Mouse (Mus musculus) MEL (cell line): ENCODE data around the gene Pacs1. TPM values are rescaled to one million over a fixed set of nuclear protein-coding genes. Genes with fewer than 3 reads are reported as not detected.
"Not testable (repeated sequence)": the region's sequence is repeated elsewhere in the genome, so short reads cannot be mapped to it uniquely, and the experiment has no call there.

ENCODE experiments used
- DNase-seq: peaks from one replicate; pipeline ENCODE4 v3.0.0; 2011; ENCODE audit warnings: low read depth, low spot score
- H3K27ac ChIP-seq: 2 replicates; pipeline ENCODE4 v1.5.1; 2012; ENCODE audit warnings: low read depth, mild to moderate bottlenecking, control low read depth, low read length, moderate library complexity; ENCODE audit not compliant: control insufficient read depth
- H3K27me3 ChIP-seq, 2 experiments: fragments of 150-350 bp in 1 of 2; sonication (generic) in 1 of 2; 2 replicates each; pipeline ENCODE4 v1.6.1; 2012; ENCODE audit warnings: low read length in 2 of 2, mild to moderate bottlenecking in 2 of 2, improper control_type of control experiment in 1 of 2, moderate library complexity in 1 of 2; ENCODE audit not compliant: insufficient read depth in 2 of 2, control insufficient read depth in 1 of 2
- H3K36me3 ChIP-seq, 2 experiments: 2 replicates each; pipeline ENCODE4 v1.6.1; 2012 to 2014; ENCODE audit warnings: low read length in 2 of 2, improper control_type of control experiment in 1 of 2, inconsistent platforms in 1 of 2, mild to moderate bottlenecking in 1 of 2; ENCODE audit not compliant: insufficient read depth in 2 of 2, control insufficient read depth in 1 of 2
- H3K4me1 ChIP-seq, 2 experiments: fragments of 150-350 bp in 1 of 2; sonication (generic) in 1 of 2; 2 replicates each; pipeline ENCODE4 v1.6.1; 2012; ENCODE audit warnings: low read length in 2 of 2, improper control_type of control experiment in 1 of 2, mild to moderate bottlenecking in 1 of 2; ENCODE audit not compliant: insufficient read depth in 2 of 2, control insufficient read depth in 1 of 2
- H3K4me3 ChIP-seq, 2 experiments: fragments of 150-350 bp in 1 of 2; sonication (generic) in 1 of 2; 2 replicates each; pipeline ENCODE4 v1.5.1; 2012; ENCODE audit warnings: low read depth in 2 of 2, low read length in 2 of 2, mild to moderate bottlenecking in 2 of 2, moderate library complexity in 2 of 2, control low read depth in 1 of 2, improper control_type of control experiment in 1 of 2; ENCODE audit not compliant: control insufficient read depth in 1 of 2, insufficient read depth in 1 of 2
- H3K79me2 ChIP-seq: 2 replicates; pipeline ENCODE4 v1.6.1; 2012; ENCODE audit warnings: mild to moderate bottlenecking, low read length, moderate library complexity; ENCODE audit not compliant: control insufficient read depth, poor library complexity, insufficient read depth
- H3K9ac ChIP-seq: 2 replicates; pipeline ENCODE4 v1.6.1; 2012; ENCODE audit warnings: low read depth, mild to moderate bottlenecking, control low read depth, low read length, moderate library complexity; ENCODE audit not compliant: control insufficient read depth, poor library complexity, severe bottlenecking
- H3K9me3 ChIP-seq: fragments of 150-350 bp; sonication (generic); replicated peaks from 2 replicates; pipeline ENCODE4 v1.6.1; 2012; ENCODE audit warnings: mild to moderate bottlenecking, low read length, improper control_type of control experiment, moderate library complexity; ENCODE audit not compliant: insufficient read depth
- CHD2 ChIP-seq: IDR thresholded peaks from 2 replicates; pipeline ENCODE4 v1.6.1; 2011; ENCODE audit warnings: low read length, improper control_type of control experiment
- CTCF ChIP-seq, 3 experiments: IDR thresholded peaks in 2 of 3; conservative IDR thresholded peaks in 1 of 3; 2 replicates each; pipeline ENCODE4 v1.5.1; 2011 to 2012; ENCODE audit warnings: low read length in 3 of 3, low read depth in 2 of 3, mild to moderate bottlenecking in 2 of 3, improper control_type of control experiment in 1 of 3, inconsistent platforms in 1 of 3, mixed read lengths in 1 of 3, moderate library complexity in 1 of 3; ENCODE audit not compliant: control insufficient read depth in 1 of 3, insufficient read depth in 1 of 3, poor library complexity in 1 of 3, severe bottlenecking in 1 of 3
- E2F4 ChIP-seq: IDR thresholded peaks from 2 replicates; pipeline ENCODE4 v1.6.1; 2011; ENCODE audit warnings: low read depth, low read length, improper control_type of control experiment, borderline replicate concordance
- ETS1 ChIP-seq: IDR thresholded peaks from 2 replicates; pipeline ENCODE4 v1.6.1; 2012; ENCODE audit warnings: low read depth, mild to moderate bottlenecking, inconsistent platforms, low read length, improper control_type of control experiment, moderate library complexity
- GATA1 ChIP-seq: IDR thresholded peaks from 2 replicates; pipeline ENCODE4 v1.6.1; 2011; ENCODE audit warnings: low read depth, low read length, improper control_type of control experiment
- JUND ChIP-seq: IDR thresholded peaks from 2 replicates; pipeline ENCODE4 v1.6.1; 2011; ENCODE audit warnings: low read depth, mild to moderate bottlenecking, improper control_type of control experiment, low read length
- MAZ ChIP-seq: IDR thresholded peaks from 2 replicates; pipeline ENCODE4 v1.6.1; 2012; ENCODE audit warnings: low read depth, mild to moderate bottlenecking, inconsistent platforms, low read length, improper control_type of control experiment
- MEF2A ChIP-seq: IDR thresholded peaks from 2 replicates; pipeline ENCODE4 v1.6.1; 2014; ENCODE audit warnings: low read depth, mild to moderate bottlenecking, inconsistent platforms, low read length, improper control_type of control experiment; ENCODE audit not compliant: poor library complexity, insufficient replicate concordance, severe bottlenecking; ENCODE audit errors: extremely low read depth
- MXI1 ChIP-seq: IDR thresholded peaks from 2 replicates; pipeline ENCODE4 v1.6.1; 2011; ENCODE audit warnings: mild to moderate bottlenecking, low read depth, low read length, improper control_type of control experiment
- MYB ChIP-seq: IDR thresholded peaks from 2 replicates; pipeline ENCODE4 v1.6.1; 2011; ENCODE audit warnings: mild to moderate bottlenecking, low read depth, low read length, improper control_type of control experiment
- MYC ChIP-seq: IDR thresholded peaks from 2 replicates; pipeline ENCODE4 v1.6.1; 2011; ENCODE audit warnings: low read depth, mild to moderate bottlenecking, low read length, improper control_type of control experiment, moderate library complexity
- NELFE ChIP-seq: IDR thresholded peaks from 2 replicates; pipeline ENCODE4 v1.6.1; 2011; ENCODE audit warnings: low read depth, low read length, improper control_type of control experiment
- NRF1 ChIP-seq: IDR thresholded peaks from 2 replicates; pipeline ENCODE4 v1.6.1; 2014; ENCODE audit warnings: low read depth, mild to moderate bottlenecking, inconsistent platforms, low read length, improper control_type of control experiment, moderate library complexity; ENCODE audit not compliant: poor library complexity, insufficient read depth, severe bottlenecking
- POLR2A ChIP-seq, 2 experiments: IDR thresholded peaks; 2 replicates each; pipeline ENCODE4 v1.6.1; 2011 to 2012; ENCODE audit warnings: low read length in 2 of 2, mild to moderate bottlenecking in 2 of 2, control low read depth in 1 of 2, improper control_type of control experiment in 1 of 2, low read depth in 1 of 2, moderate library complexity in 1 of 2; ENCODE audit not compliant: control insufficient read depth in 1 of 2, insufficient read depth in 1 of 2, poor library complexity in 1 of 2
- RCOR1 ChIP-seq: IDR thresholded peaks from 2 replicates; pipeline ENCODE4 v1.6.1; 2012; ENCODE audit warnings: low read depth, mild to moderate bottlenecking, inconsistent platforms, low read length, improper control_type of control experiment
- SMC3 ChIP-seq: IDR thresholded peaks from 2 replicates; pipeline ENCODE4 v1.6.1; 2011; ENCODE audit warnings: low read depth, low read length, improper control_type of control experiment
- TAL1 ChIP-seq: IDR thresholded peaks from 2 replicates; pipeline ENCODE4 v1.6.1; 2012; ENCODE audit warnings: mild to moderate bottlenecking, inconsistent platforms, low read length, moderate library complexity, mixed read lengths
- TBP ChIP-seq: IDR thresholded peaks from 2 replicates; pipeline ENCODE4 v1.8.0; 2011; ENCODE audit warnings: low read depth, low read length, improper control_type of control experiment
- TCF12 ChIP-seq: IDR thresholded peaks from 2 replicates; pipeline ENCODE4 v1.6.1; 2014; ENCODE audit warnings: low read depth, mild to moderate bottlenecking, inconsistent platforms, low read length, improper control_type of control experiment, moderate library complexity
- UBTF ChIP-seq: IDR thresholded peaks from 2 replicates; pipeline ENCODE4 v1.6.1; 2012; ENCODE audit warnings: low read depth, mild to moderate bottlenecking, inconsistent platforms, low read length, improper control_type of control experiment, moderate library complexity, borderline replicate concordance; ENCODE audit not compliant: insufficient read depth
- USF1 ChIP-seq: IDR thresholded peaks from 2 replicates; pipeline ENCODE4 v1.6.1; 2014; ENCODE audit warnings: low read depth, mild to moderate bottlenecking, inconsistent platforms, low read length, improper control_type of control experiment, moderate library complexity
- ZKSCAN1 ChIP-seq: IDR thresholded peaks from 2 replicates; pipeline ENCODE4 v1.6.1; 2012; ENCODE audit warnings: low read depth, mild to moderate bottlenecking, inconsistent platforms, low read length, improper control_type of control experiment, moderate library complexity
- ZNF384 ChIP-seq: IDR thresholded peaks from 2 replicates; pipeline ENCODE4 v1.6.1; 2012; ENCODE audit warnings: low read depth, mild to moderate bottlenecking, inconsistent platforms, low read length, improper control_type of control experiment
- polyA plus RNA-seq, 2 experiments: library from polyadenylated mRNA; stranded (reverse) in 1 of 2; unstranded in 1 of 2; fragments of >175 nt in 1 of 2; fragments of >200 nt in 1 of 2; gene quantifications; 2 replicates each; pipeline versions ENCODE4 v1.2.1 to v1.2.4; 2012; ENCODE audit warnings: low replicate concordance in 2 of 2, low read depth in 1 of 2; ENCODE audit not compliant: insufficient read length in 2 of 2, insufficient read depth in 1 of 2, missing spikeins in 1 of 2
- total RNA-seq: library from RNA; depleted of rRNA; stranded (reverse); fragments of 300-350 nt; gene quantifications from 2 replicates; pipeline ENCODE4 v1.2.3, GENCODE M21; 2012

Gene Pacs1
- total and polyA plus RNA-seq, 3 experiments: 5.7 to 19.9 TPM; not detected in 1

DNA sequence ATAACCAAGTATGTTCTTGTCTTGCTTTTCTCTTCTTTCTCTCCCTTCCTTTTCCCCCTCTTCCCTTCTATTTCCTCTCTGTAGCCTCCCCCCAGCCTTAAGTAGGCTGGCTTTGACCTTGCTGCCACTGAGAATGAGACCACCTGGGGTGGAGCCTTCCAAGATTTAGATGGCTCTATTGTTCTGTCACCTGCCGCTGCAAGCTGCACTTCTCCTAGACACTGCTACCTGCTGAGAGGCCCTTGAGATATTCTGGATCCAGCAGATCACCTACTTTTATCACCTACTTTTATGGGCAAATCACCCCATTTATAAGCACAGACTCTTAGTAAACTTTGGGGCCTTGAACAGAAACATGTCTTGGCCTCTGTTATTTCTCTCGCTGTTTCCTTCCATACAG, 48.3 kb downstream of the Pacs1 start:
- Histone ChIP-seq H3K36me3 (no peaks in the 10 kb centered on the region; a peak in 1 of 4 replicates), H3K9ac (no peak overlapping the region), H3K9me3 (no peaks in the 10 kb centered on the region), H3K79me2 (no peaks in the 10 kb centered on the region), H3K27me3 (no peaks in the 10 kb centered on the region), H3K4me1 (no peaks in the 10 kb centered on the region), H3K4me3 (no peak overlapping the region), H3K27ac (no peak overlapping the region)
- no peak for TF ChIP-seq MXI1
- no peak for TF ChIP-seq NRF1
- no peak for TF ChIP-seq ETS1
- TF ChIP-seq ZKSCAN1: no peak
- no peak for TF ChIP-seq UBTF
- TF ChIP-seq MAZ: no peak
- TF ChIP-seq MYB: no peak
- no peak for TF ChIP-seq SMC3
- TF ChIP-seq TAL1: no peak
- no peak for TF ChIP-seq GATA1
- no peak for TF ChIP-seq MYC
- TF ChIP-seq RCOR1: no peak
- no peak for DNase-seq

DNA sequence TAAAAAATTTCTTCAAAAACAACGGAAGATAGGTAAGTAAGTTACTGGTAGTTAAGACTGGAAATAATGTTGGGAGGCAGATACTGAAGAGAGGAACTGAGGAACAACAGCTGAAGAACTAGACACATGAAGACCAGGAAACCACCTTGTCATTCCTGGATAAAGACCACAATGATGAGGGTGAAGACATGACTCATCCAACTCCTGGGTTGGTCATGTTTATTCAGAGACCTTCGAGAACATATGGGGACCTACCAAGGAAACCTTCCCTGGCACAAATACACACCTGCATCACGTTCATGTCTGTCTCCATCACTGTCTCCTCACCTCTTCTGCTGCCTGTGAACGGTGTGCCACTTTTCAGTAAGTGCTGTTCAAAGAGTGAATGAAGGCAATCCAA, 48.8 kb downstream of the Pacs1 start:
- H3K27me3 ChIP-seq: no peaks in the 10 kb centered on the region
- no peaks in the 10 kb centered on the region for H3K4me1 ChIP-seq
- H3K27ac ChIP-seq: no peak overlapping the region
- TF ChIP-seq POLR2A (IDR thresholded peaks at IDR 0.05; ENCODE audit: control insufficient read depth in 1 of 2, insufficient read depth in 1 of 2, low read depth in 1 of 2, low read length in 2 of 2, poor library complexity in 1 of 2) (no peak), E2F4 (no peak)
- no peak overlapping the region for H3K4me3 ChIP-seq
- H3K9ac ChIP-seq: no peak overlapping the region
- no peaks in the 10 kb centered on the region for H3K79me2 ChIP-seq
- no peak for DNase-seq
- no peaks in the 10 kb centered on the region for H3K9me3 ChIP-seq
- no peaks in the 10 kb centered on the region; a peak in 1 of 4 replicates for H3K36me3 ChIP-seq

- H3K27me3 ChIP-seq: no peaks in the 10 kb centered on the region
- no peak overlapping the region for H3K9ac ChIP-seq
- DNase-seq: no peak
- no peaks in the 10 kb centered on the region for H3K4me1 ChIP-seq
- TF ChIP-seq JUND: no peak
- no peak for TF ChIP-seq CTCF (IDR thresholded peaks at IDR 0.05 in 2 of 3, conservative IDR thresholded peaks at IDR 0.05 in 1 of 3; ENCODE audit: control insufficient read depth in 1 of 3, insufficient read depth in 1 of 3, low read depth in 2 of 3, low read length in 3 of 3, poor library complexity in 1 of 3, severe bottlenecking in 1 of 3)
- no peak for TF ChIP-seq CHD2
- no peak for TF ChIP-seq TBP
- no peak for TF ChIP-seq NELFE
- TF ChIP-seq TCF12: no peak
- TF ChIP-seq MEF2A: no peak
- TF ChIP-seq RCOR1: no peak
- TF ChIP-seq TAL1: no peak
- TF ChIP-seq MYC: no peak
- TF ChIP-seq USF1: no peak
- no peak for TF ChIP-seq ZNF384
- H3K36me3 ChIP-seq: no peaks in the 10 kb centered on the region
- no peaks in the 10 kb centered on the region for H3K9me3 ChIP-seq
- H3K79me2 ChIP-seq: no peaks in the 10 kb centered on the region
- no peak overlapping the region for H3K4me3 ChIP-seq
- no peak overlapping the region for H3K27ac ChIP-seq
Measured at GRCm38 (mm10) chr19:5221926-5222325, 51.0 kb downstream of the Pacs1 start.

DNA sequence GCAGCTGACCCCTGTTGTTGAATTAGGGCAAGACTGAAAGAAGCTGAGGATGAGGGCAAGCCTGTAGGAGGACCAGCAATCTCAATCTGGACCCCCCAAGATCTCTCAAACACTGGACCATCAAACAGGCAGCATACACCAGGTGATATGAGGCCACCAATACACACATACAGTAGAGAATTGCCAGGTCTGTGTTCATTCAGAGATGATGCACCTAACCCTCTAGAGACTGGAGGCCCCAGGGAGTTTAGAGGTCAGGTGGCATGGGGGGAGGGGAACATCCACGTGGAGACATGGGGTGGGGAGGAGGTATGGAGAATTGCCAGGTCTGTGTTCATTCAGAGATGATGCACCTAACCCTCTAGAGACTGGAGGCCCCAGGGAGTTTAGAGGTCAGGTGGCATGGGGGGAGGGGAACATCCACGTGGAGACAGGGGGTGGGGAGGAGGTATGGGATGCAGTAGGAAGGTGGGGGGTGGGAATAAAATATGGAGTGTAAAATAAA, 51.6 kb downstream of the Pacs1 start:
- not testable (repeated sequence) for H3K9me3 ChIP-seq, H3K4me1 ChIP-seq, H3K27me3 ChIP-seq, H3K27ac ChIP-seq, H3K9ac ChIP-seq, H3K4me3 ChIP-seq, H3K36me3 ChIP-seq, DNase-seq, H3K79me2 ChIP-seq
